Mouse (Mus musculus): ENCODE measurements around the gene Crlf1. TPM values are rescaled to one million over a fixed set of nuclear protein-coding genes. Genes with fewer than 3 reads are reported as not detected.

The Crlf1 gene
- total RNA-seq, 1 experiment from 2014 or later: not detected

DNA sequence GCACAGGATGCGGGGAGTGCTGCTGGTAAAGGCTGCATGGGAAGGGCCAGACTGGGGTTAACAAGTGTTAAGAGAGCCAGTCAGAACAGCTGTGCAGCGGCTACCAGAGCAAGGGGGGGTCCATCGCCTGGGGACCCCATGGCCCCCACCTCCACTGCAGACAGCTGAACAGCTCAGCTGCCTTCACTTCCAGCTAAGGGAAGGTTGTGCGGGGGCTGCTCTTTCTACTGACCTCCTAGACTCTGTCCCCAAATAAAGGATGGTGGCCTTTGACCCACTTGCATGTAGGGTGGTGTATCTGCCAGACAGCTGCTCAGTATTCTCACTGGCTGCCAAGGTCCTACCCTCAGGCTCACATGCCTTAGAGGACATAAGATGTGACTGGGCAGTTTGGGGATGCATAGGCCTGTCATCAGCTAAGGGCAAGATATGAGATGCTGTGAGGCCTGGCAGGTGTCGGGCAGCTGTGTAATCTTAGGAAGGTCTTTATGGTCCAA lies 25.7 kb upstream of the Crlf1 start:
- ATAC-seq (replicated peaks; ENCODE audit: insufficient number of reproducible peaks, low FRiP score, low TSS enrichment, poor library complexity, severe bottlenecking): no peak

DNA sequence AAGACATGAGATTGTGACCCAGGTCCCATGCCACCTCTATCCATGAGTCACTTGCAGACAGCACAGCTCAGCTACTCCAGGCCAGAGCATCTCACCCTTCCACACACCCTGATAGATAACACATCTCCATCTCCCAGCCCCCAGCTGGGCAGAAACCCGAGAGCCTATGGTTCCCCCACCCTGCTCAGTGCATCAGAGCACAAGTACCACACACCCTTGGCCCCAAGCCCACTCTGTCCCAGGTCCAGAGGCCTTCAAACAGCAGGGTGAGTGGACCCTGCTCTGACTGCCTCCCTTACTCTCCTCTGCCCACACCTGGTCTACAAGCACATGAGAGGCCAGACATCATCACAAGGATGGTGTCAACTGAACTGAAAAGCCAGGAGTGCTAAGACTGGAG lies 25.1 kb upstream of the Crlf1 start:
- ATAC-seq (replicated peaks; ENCODE audit: insufficient number of reproducible peaks, low FRiP score, low TSS enrichment, poor library complexity, severe bottlenecking): no peak

DNA sequence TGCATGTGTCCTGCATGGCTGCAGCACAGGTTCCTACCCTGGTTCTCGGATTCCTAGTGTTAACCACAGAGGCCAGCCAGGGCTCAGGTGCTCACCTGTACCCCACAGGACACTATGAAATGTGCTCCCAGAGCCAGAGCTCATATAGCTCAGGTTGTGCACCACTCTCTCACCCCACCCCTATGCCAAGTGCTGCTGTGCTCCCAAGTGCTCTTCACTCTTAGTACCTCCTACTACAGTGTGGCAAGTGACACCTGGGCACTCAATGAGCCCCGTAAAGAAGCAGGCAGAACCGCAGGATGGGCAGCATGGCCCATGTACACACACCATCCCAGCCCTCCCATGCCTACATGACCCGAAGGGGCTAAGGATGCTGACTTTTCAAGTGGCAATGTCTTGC lies 24.2 kb upstream of the Crlf1 start:
- ATAC-seq (replicated peaks; ENCODE audit: insufficient number of reproducible peaks, low FRiP score, low TSS enrichment, poor library complexity, severe bottlenecking): no peak

DNA sequence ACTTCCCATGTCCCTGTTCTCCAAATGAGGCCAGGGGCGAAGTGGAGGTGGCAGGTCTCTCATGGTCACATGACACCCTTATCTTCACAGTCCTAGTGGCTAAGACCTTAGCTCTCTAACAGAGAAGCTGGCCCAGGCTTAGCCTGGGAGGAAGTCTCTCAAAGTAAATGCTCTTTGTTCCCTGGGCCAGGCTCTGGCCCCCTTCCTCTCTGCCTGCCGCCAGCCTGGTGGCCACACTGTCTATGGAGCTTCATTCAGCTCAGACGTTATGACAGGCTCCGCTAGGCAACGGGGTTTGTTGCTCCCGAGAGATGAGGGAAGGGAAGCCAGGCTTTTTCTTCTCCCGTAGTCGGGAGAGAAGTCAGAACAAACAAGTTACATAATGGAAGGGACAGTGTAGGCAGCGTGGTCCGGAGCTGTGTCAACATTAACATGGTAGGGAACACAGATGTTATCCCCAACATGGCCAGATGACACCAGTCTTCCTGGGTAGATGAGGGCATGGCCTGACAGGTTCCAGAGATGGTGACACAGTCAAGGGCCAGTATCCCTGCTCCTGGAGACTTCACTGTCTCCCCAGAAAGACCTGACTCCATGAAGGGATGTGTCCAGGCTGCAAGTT lies 23.6 kb upstream of the Crlf1 start:
- ATAC-seq (replicated peaks; ENCODE audit: insufficient number of reproducible peaks, low FRiP score, low TSS enrichment, poor library complexity, severe bottlenecking): no peak

DNA sequence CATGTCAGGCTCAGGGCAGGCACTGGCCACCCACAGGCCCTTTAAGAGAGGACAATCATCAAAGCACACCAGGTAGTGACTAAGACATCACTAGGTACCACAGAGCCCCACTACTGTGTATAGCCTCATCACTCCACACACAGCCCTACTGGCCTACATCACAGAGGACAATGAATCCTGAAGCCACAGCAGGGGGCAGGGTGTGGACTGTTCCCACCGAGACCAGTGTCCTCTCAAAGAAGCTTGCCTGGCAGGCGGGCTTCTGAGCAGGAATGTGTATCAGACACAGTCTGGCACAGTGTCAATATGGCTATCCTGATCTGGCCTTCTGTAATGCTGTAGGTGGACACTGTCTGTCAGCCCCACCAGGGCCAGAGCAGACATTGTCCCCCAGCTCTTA lies 23.0 kb upstream of the Crlf1 start:
- no peak for ATAC-seq (replicated peaks; ENCODE audit: insufficient number of reproducible peaks, low FRiP score, low TSS enrichment, poor library complexity, severe bottlenecking)

DNA sequence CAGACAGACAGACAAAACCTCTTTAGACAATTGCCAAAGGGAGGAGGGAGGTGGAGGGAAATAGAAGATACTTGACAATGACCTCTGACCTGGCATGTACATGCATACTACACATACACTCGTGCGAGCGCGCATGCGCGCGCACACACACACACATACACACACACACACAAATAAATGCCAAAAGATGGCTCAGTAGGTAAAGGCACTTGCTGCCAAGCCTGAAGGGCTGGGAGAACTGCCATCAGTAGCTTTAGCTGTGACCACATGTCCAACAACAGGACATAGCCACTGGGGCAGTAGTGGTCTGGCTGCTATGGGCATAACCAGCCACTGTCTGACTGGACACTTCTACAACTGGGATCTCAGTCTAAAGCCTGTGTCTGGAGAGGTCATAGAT lies 21.1 kb upstream of the Crlf1 start:
- no peak for ATAC-seq (replicated peaks; ENCODE audit: insufficient number of reproducible peaks, low FRiP score, low TSS enrichment, poor library complexity, severe bottlenecking)

DNA sequence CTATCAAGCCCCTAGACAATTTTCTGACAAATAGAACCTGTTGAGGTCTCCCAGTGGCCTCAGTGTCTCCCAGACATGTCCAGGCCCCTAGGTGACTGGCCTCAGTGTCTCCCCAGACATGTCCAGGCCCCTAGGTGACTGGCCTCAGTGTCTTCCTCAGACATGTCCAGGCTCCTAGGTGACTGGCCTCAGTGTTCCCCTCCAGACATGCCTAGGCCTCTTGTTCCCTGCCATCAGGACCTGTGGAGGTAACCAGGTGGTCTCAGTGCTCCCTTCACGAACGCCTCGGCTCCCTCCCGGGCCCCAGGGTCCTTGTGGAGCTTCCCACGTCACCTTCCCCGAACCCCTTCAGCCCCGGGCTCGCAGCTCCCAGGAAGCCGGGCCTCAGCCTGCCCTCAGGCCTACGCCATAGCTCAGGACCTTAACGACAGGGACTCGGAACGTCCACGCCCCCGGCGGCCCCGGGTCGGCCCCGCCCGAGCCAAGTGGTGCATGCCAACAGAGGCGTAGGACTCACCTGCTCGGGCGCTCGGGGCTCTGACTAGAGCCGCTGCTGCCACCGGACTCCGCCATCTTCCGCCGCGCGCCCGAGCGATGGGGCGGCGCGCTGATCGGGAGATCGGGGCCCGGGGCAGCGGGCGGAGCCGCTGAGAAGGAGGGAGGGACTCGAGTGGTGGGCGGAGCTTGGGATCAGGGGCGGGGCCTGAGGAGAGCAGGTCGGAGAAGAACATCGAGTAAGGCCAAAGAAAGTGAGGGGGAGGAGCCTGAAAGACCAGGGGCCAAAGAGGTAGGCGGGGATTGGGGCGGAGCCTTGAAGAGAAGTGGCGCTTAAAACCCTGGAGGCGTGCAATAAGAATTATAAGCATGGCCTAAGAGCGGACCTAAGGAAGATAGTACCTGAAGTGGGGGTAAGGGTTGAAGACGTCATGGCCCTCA lies 16.4 kb upstream of the Crlf1 start, which contains the start of gene Klhl26:
Gene Klhl26 (minus strand): TSS at position 636 of the 936 bp plus-strand sequence.
- ATAC-seq (replicated peaks; ENCODE audit: insufficient number of reproducible peaks, low FRiP score, low TSS enrichment, poor library complexity, severe bottlenecking): peak; percentile 97

DNA sequence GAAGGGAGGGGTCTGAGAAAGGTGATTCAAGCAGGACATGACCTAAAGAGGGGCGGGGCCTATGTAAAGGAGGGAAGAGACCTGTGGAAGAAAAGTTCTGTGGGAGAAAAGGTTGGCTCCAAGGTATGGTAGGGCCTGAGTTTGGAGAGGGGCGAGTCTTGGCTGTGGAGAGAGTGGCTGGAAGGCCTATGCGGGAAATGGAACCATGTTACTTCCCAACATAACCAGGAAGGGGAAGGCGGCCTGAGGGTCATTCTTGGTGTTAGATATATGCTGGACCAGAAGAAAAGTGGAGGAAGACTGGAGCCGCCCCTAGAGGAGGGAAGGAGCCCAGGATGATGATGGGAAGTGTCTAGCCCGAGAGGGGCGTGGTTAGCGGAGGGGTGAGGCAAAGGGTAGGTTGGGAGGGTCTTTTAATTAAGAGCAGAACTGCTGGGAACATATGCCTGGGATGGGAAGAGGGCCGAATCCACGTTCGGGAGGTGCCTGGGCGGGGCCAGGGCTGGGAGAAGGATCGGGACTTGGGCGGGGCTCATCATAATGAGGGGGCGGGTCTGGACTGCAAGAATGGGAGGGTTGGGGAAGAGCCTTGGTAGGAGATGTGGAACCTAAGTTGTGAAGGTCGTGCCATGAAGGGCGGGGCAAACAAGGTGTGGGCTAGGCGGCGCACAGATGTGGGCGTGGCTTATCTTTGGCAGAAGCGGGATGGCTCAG lies 15.5 kb upstream of the Crlf1 start:
- no peak for ATAC-seq (replicated peaks; ENCODE audit: insufficient number of reproducible peaks, low FRiP score, low TSS enrichment, poor library complexity, severe bottlenecking)

DNA sequence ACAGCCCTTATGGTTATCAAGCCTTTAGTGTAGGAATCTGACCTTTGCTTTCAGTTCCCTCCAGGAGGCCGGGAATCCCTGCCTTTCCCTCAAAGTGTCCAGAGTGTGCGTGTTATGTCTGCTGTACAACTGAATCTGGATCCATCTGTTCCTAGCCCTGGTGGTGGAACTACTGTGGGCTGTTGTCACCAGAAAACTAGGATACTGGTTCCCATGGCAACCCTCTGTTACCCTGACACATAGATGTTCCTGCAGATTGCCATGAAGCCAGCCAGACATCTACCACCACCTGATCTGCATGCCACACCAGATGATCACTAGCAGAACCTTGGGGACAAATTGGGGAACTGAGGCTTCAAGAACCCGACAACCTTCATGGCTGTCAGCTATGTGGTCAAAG lies 11.1 kb upstream of the Crlf1 start:
- no peak for ATAC-seq (replicated peaks; ENCODE audit: insufficient number of reproducible peaks, low FRiP score, low TSS enrichment, poor library complexity, severe bottlenecking)

DNA sequence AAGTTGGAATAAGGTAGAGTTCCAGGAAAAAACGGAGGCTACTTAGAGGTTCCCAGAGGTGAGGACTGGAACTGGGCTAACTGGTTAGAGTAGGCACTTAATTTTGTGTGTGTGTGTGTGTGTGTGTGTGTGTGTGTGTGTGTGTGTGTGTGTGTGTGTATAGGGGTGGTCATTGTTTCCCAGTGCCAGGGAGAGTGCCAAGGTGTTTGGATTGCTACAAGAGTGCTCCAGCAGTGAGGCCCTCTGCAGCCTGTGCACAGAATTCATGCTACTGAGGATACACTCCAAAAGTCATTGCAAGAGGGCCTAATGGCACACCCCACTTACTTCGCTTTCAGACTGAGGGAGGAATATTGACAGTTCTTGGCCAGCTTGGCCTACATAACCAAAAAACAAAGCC lies 10.0 kb upstream of the Crlf1 start:
- ATAC-seq (replicated peaks; ENCODE audit: insufficient number of reproducible peaks, low FRiP score, low TSS enrichment, poor library complexity, severe bottlenecking): no peak

DNA sequence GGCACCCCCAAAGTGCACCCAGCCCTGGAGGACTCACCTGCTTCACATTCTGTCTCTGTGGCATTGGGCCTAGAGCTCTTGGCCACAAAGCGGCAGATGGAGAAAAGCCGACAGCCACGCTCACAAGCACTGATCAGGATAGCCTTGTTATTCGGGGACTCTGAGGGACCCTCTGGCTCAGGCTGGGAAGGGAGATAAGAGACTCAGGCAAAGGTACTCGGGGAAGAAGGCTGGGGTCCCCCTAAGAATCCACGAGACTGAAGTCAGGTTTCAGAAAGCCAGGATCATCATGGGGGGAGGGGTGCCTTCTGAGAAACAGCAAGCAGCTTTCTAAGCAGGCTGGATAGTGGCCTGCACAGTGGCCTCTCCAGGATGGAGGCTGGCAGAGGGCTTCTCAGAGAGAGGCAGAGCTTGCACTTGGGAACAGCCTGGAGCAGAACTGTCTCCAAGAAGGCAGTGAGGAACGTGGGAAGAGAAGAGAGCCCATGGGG lies 6.7 kb upstream of the Crlf1 start:
- ATAC-seq (replicated peaks; ENCODE audit: insufficient number of reproducible peaks, low FRiP score, low TSS enrichment, poor library complexity, severe bottlenecking): no peak

DNA sequence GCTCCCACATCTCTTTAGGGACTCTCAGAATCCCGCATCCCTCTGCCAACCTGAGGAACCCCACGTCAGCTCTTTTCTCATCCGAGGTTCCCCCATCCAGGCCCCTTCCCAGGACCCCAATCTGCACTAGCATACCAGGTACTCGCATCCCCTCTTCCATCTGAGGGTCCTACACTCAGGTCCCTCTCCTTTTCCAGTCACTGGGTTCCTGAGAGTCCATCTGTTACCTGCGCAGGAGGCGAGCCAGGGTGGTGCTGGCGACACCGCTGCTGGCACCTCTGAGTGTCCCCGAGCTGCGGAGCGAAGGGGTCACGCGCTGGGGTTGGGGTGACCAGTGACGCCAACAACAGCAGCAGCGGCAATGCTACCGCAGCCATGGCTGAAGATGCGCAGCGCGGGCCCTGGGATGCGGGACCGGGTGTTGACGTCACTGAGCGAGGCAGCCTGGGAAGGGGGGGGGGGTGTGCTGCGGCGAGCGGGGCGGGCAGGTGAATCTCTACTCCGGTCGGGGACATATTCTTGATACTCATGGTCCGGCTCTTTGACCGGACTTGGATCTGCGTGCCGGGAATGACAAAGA lies 5.9 kb upstream of the Crlf1 start, which contains the start of gene Tmem59l:
Gene Tmem59l (minus strand): TSS at position 418 of the 580 bp plus-strand sequence.
- ATAC-seq (replicated peaks; ENCODE audit: insufficient number of reproducible peaks, low FRiP score, low TSS enrichment, poor library complexity, severe bottlenecking): no peak

DNA sequence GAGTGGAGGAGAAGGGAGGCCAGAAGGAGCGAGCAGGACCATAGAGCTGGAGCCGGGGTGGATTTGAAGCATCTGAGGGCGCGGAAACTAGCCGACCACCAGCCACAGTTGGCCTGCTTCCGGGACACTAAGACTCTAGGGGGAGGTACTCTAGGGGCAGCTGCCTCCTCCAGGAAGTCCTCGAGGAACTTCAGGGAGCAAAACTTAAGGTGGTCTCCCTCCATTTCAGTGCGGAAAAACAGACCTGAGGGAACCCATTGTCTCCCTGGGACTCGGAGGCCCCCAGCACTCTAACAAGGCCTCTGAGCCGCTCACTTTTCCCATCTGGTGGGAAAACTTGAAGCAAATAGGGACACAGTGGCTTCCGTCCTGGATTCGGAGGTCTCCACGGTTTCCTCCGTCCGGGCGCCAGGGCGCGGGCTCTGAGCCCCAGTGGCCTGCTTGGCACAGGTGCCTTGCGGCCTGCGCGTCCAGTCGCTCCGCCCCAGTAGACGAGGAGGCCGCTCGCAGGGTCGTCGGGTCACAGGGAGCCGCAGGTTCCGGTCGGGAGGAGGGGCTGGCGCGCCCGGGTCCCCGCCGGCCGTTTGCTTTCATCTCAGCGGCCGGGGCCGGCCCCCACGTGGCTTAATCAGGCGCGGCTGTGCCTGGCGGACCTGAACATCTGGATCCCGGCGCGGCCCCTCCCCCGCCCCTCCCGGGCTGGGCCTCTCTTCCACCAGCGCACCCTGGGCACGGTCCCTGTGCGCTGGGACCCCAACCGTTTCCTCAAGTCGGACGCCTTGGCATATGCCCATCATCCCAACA lies 4.8 kb upstream of the Crlf1 start:
- ATAC-seq (replicated peaks; ENCODE audit: insufficient number of reproducible peaks, low FRiP score, low TSS enrichment, poor library complexity, severe bottlenecking): no peak

DNA sequence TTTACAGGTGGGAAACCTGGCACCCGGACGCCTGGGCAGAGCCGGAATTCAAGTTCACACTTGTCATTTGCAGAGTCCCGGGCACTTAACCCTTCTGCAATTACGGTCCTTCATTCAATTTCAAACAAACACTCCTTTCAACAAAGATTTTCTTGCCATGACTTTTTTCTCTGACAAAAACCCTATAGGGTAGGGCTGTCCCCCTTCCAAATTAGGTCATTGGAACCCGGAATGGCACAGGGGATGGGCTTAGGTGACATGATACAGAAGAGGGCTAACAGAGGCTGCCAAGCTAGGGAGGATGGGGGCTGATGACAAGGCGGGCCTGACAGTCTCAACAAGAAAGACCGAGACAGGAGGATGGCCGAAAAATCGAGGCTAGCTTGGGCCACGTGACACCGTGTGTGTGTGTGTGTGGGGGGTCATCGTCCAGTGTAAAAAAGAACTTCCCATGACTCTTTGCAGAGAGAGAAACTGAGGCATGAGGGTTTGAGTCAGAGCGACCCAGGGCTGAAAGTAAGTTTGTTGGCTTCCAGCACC lies 4.0 kb upstream of the Crlf1 start:
- no peak for ATAC-seq (replicated peaks; ENCODE audit: insufficient number of reproducible peaks, low FRiP score, low TSS enrichment, poor library complexity, severe bottlenecking)

DNA sequence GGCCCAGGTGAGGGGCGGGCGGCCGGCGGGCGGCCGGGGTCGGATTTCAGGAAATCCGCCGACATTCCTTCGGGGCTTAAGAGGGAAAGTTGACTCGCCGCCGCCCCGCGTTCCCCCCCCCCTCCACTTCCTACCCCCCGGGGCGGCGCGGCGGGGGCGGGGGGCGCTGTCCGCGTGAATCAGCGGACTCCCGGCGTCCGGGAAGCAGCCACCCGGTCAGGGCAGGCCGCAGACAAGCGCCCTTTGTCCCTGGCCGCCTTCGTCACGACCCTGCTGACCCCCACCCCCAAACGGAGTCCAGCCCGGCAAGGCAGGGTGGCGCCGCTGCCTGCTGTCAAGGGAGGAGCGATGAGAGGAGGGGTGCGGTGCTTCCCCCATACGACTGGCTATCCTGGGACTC lies 3.4 kb upstream of the Crlf1 start:
- ATAC-seq (replicated peaks; ENCODE audit: insufficient number of reproducible peaks, low FRiP score, low TSS enrichment, poor library complexity, severe bottlenecking): no peak

DNA sequence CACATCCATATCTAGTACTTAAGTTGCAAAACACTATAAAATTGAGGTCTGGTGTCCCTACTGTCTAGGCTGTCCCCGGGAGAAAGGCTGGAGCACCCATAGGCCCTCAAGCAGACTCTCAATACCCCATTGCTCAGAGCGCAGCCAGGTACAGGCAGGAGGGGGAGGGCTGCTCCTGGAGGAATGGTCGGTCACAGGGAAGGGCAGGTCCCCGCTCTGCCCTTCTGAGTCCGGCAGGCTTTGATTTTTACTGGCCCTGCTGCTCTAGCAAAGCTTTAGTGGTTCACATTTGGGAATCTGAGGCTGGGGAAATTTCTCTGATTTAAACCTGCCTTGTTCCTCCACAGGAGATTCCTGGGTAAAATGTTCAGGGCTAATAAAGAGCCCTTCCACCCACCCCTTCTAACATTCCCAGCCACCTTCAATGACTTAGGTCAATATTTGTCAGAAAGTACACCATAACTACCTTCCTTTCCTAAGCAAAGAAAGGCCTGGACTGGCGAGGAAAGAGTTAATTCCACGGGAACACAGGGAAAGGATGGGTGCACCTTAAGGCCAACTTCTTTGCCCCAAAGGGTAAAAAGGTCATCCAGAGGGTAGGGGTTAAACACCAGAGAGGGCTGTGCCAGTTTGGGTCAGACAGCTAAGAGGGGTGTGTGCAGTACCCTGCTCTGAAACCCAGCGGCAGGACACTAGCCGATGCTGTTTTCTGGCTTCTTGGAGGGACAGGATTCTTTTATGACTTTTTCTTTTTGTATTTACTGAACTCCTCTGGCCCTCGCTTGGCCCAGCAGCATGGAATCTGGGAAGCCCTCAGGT lies 2.7 kb upstream of the Crlf1 start:
- no peak for ATAC-seq (replicated peaks; ENCODE audit: insufficient number of reproducible peaks, low FRiP score, low TSS enrichment, poor library complexity, severe bottlenecking)

DNA sequence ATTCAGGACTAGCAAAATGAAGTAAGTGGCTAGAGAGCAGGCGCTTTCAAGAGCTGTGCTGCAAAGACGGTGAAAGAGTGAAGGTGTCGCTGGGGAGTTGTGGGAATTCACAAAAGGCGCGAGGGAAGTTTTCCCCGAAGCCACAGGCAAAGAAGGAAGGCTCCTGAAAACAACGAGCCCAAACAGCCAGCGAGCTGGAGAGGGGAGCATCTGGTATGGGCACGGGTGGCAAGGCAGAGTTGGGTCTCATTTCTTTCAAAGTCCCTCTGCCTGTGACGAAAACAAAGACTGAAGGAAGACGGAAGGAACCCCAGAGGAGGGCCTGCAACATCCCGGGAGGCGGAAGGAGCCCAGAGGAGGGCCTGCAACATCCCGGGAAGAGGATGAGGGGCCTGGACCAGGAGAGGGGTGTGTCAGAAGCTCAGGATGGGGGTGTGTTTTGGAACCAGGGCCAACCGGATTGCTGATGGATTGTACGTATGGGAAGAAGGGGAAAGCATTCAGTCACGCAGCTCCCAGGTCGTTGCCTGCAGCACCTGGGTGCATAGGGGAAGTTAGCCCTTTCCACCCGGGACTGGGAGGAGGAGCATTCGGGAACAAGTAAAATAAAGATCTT lies 2.0 kb upstream of the Crlf1 start:
- no peak for ATAC-seq (replicated peaks; ENCODE audit: insufficient number of reproducible peaks, low FRiP score, low TSS enrichment, poor library complexity, severe bottlenecking)

Measured in monocyte, adult 5-6 weeks (primary cell).